Mouse (Mus musculus): ENCODE data around the gene Lrba. TPM values are rescaled to one million over a fixed set of nuclear protein-coding genes. Genes with fewer than 3 reads are reported as not detected.

Lrba gene
- polyA plus RNA-seq, 1 experiment = 13.9 TPM

DNA sequence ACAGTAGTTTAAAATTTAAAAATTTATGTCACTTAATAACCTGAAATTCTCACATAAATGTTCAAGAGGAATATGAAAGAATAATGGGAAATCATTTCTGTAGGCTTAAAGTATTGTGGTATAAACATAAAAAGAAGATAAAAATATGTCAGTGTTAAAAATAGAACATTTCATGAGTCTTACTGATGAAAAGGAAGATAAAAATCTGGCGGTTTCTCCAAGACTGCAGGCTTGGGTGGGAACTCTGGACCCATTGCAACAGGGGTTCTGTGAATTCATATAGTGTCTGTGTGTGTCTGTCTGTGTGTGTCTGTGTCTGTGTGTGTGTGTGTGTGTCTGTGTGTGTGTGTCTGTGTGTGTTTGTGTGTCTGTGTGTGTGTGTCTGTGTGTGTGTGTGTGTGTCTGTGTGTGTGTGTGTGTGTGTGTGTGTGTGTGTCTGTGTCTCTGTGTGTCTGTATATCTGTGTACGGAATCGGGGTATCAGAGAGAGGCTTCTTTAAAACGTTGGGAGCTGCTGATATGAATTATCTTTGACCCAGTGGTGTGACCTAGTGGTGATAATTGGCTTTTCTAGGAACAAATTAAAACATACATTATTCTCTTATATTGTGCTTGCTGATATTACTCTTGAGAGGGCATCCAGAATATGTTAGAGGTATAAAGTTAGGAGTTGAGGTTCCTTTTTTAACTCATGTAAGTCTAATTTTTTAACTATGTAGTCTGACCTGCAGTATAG is 402.7 kb downstream of the Lrba start:
- no peak overlapping the region for H3K4me3 ChIP-seq (ENCODE audit: insufficient read depth, low read length)
- no peak overlapping the region for H3K27ac ChIP-seq (ENCODE audit: insufficient read depth, low read length)
- H3K4me1 ChIP-seq (ENCODE audit: control insufficient read depth, insufficient read depth, low read length) = no peaks in the 10 kb centered on the region
- TF ChIP-seq CTCF (IDR thresholded peaks at IDR 0.05; ENCODE audit: extremely low read depth, insufficient read depth, low read length) (no peak), POLR2A (IDR thresholded peaks at IDR 0.05; ENCODE audit: extremely low read depth, insufficient read depth, low read length) (no peak)

DNA sequence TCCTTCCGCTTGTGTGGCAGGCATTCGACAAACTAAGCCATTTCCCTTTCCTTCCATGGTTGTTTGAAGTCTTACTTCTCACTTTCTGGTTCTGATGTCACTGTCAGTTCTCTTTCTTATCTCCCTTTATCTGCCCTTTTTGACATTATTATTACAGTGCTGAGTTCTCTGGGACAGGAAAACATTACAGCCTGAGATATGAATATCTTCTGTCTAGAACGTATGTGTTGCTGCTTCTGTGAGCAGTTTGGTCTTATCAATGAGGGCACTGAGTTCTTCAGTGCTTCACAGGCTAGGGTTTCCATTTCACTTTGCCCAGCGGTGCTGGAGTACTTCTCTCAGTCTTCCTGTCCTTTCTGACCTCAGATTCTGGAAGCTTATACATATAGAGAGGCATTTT is 404.9 kb downstream of the Lrba start:
- no peaks in the 10 kb centered on the region; the same call in 1 of the 2 replicates for H3K4me1 ChIP-seq (ENCODE audit: control insufficient read depth, insufficient read depth, low read length)
- H3K27ac ChIP-seq (ENCODE audit: insufficient read depth, low read length) = no peak overlapping the region
- H3K4me3 ChIP-seq (ENCODE audit: insufficient read depth, low read length) = no peak overlapping the region
- TF ChIP-seq CTCF (IDR thresholded peaks at IDR 0.05; ENCODE audit: extremely low read depth, insufficient read depth, low read length) (no peak), POLR2A (IDR thresholded peaks at IDR 0.05; ENCODE audit: extremely low read depth, insufficient read depth, low read length) (no peak)

GRCm38 (mm10) chr3:86635464-86635863 is 411.0 kb downstream of the Lrba start:
- H3K4me3 ChIP-seq (ENCODE audit: insufficient read depth, low read length) = no peak overlapping the region
- TF ChIP-seq POLR2A (IDR thresholded peaks at IDR 0.05; ENCODE audit: extremely low read depth, insufficient read depth, low read length) = no peak
- H3K27ac ChIP-seq (ENCODE audit: insufficient read depth, low read length) = no peak overlapping the region
- H3K4me1 ChIP-seq (ENCODE audit: control insufficient read depth, insufficient read depth, low read length) = peaks cover 2% of the 10 kb centered on the region; the same call in 1 of the 2 replicates

GRCm38 (mm10) chr3:86635940-86636339 is 411.5 kb downstream of the Lrba start:
- TF ChIP-seq CTCF (IDR thresholded peaks at IDR 0.05; ENCODE audit: extremely low read depth, insufficient read depth, low read length) (no peak), POLR2A (IDR thresholded peaks at IDR 0.05; ENCODE audit: extremely low read depth, insufficient read depth, low read length) (no peak)
- no peak overlapping the region for H3K4me3 ChIP-seq (ENCODE audit: insufficient read depth, low read length)
- peaks cover 2% of the 10 kb centered on the region; the same call in 1 of the 2 replicates for H3K4me1 ChIP-seq (ENCODE audit: control insufficient read depth, insufficient read depth, low read length)
- H3K27ac ChIP-seq (ENCODE audit: insufficient read depth, low read length) = no peak overlapping the region

DNA sequence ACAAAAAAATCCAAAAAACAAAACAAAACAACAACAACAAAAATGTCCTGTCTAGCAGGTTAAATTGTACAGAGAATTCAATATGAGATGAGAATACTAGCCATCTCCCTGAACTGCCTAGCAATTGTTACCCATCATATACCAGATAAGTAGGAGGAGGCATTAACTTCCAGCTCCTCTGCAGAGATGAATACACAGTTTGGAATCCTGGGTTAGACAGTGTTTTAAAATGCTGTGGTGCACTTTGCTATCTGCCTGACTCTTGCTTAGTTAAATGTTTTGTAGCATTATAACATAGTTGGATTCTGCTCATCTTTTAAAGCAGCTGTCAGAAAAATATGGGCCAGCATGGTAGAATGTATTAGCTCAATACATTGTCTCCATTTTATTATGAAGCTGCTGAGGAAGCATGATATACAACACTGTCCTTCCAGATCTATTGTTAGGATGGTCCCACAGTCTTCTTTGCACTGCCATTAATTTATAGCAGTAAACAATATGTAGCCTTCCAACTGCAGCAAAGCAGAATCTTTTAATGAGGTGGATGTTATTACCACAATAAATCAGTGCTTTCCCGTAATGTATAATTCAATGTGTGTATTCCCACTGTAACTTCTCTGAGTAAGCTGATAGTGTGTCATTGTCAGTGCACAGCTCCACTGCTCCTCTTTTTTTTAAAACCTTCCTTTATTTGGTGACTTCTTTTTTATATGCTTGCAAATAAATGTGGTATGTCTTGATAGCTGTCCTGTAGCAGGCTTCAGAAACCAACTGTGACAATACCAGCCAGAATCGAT is 414.3 kb downstream of the Lrba start:
- Histone ChIP-seq H3K27ac (ENCODE audit: insufficient read depth, low read length) (no peak overlapping the region), H3K4me1 (ENCODE audit: control insufficient read depth, insufficient read depth, low read length) (peaks cover 2% of the 10 kb centered on the region; the same call in 1 of the 2 replicates), H3K4me3 (ENCODE audit: insufficient read depth, low read length) (no peak overlapping the region)
- TF ChIP-seq CTCF (IDR thresholded peaks at IDR 0.05; ENCODE audit: extremely low read depth, insufficient read depth, low read length) = no peak
- no peak for TF ChIP-seq POLR2A (IDR thresholded peaks at IDR 0.05; ENCODE audit: extremely low read depth, insufficient read depth, low read length)

- TF ChIP-seq POLR2A (IDR thresholded peaks at IDR 0.05; ENCODE audit: extremely low read depth, insufficient read depth, low read length) = no peak
- TF ChIP-seq CTCF (IDR thresholded peaks at IDR 0.05; ENCODE audit: extremely low read depth, insufficient read depth, low read length) = no peak
- Histone ChIP-seq H3K4me3 (ENCODE audit: insufficient read depth, low read length) (no peak overlapping the region), H3K4me1 (ENCODE audit: control insufficient read depth, insufficient read depth, low read length) (no peaks in the 10 kb centered on the region), H3K27ac (ENCODE audit: insufficient read depth, low read length) (no peak overlapping the region)
These were observed 416.9 kb downstream of the Lrba start for GRCm38 (mm10) chr3:86641393-86641792.

DNA sequence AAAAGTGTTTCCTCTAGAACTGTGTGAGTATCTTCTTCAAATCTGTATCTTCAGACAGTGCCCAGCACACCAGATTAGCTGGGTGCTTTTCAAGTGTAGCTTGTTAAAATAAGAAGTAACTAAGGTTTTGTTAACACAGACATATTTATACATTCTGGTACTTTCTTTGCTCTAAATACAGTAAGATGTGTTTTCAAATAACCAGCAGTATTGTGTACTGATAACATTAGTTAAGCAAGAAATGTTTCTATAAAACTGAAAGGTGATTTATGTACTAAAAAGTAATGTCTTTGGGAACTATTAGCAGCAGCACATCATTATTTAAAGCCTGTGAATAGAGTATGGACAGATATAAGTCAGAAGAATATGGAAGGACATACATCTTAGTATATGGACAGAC is 417.3 kb downstream of the Lrba start:
- H3K27ac ChIP-seq (ENCODE audit: insufficient read depth, low read length) = no peak overlapping the region

DNA sequence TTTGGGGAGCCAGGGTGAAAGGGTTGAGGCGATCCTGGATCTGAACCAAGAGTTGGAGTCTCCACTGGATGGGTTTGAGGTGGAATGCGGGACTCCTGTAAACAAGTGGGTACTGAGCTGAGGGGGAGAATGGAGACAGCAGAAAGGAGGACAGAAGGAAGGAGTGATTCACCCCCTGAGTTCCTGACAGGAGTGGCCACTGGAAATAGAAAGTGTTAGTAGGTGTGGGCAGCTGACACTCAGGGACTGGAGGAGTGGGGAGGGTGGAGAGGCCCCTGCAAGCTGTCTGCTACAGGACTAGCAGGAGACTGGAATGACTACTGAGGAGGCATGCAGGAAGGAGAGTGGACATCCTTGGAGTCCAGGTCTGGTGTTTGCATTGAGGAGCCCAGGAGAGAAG is 422.3 kb downstream of the Lrba start:
- Histone ChIP-seq H3K4me3 (ENCODE audit: insufficient read depth, low read length) (no peak overlapping the region), H3K27ac (ENCODE audit: insufficient read depth, low read length) (no peak overlapping the region), H3K4me1 (ENCODE audit: control insufficient read depth, insufficient read depth, low read length) (no peaks in the 10 kb centered on the region)
- TF ChIP-seq CTCF (IDR thresholded peaks at IDR 0.05; ENCODE audit: extremely low read depth, insufficient read depth, low read length) = no peak
- TF ChIP-seq POLR2A (IDR thresholded peaks at IDR 0.05; ENCODE audit: extremely low read depth, insufficient read depth, low read length) = no peak

More for the DNA sequence above, 417.3 kb downstream of the Lrba start:
- Histone ChIP-seq H3K4me3 (ENCODE audit: insufficient read depth, low read length) (no peak overlapping the region), H3K4me1 (ENCODE audit: control insufficient read depth, insufficient read depth, low read length) (no peaks in the 10 kb centered on the region)
- TF ChIP-seq CTCF (IDR thresholded peaks at IDR 0.05; ENCODE audit: extremely low read depth, insufficient read depth, low read length) = no peak
- no peak for TF ChIP-seq POLR2A (IDR thresholded peaks at IDR 0.05; ENCODE audit: extremely low read depth, insufficient read depth, low read length)

DNA sequence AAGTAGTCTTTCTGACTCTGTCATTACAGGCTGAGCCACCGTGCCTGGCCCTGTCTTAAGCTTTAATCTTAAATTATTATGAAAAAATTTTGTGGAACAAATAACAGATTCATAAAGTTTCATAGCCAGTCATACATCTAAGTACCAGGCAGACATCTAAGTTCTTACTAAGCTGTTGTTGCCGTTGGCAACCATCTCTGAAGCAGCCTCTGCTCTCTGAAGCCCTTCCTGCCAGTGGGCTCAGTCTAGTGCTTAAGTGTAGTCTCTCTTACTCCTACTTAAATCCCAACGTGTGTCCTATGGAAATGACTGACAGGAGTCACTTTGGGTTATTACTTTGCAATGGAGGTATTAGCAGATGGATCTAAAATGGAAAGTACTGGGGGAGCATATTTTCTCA is 426.5 kb downstream of the Lrba start:
- TF ChIP-seq CTCF (IDR thresholded peaks at IDR 0.05; ENCODE audit: extremely low read depth, insufficient read depth, low read length) = no peak
- no peak for TF ChIP-seq POLR2A (IDR thresholded peaks at IDR 0.05; ENCODE audit: extremely low read depth, insufficient read depth, low read length)
- Histone ChIP-seq H3K4me3 (ENCODE audit: insufficient read depth, low read length) (no peak overlapping the region), H3K27ac (ENCODE audit: insufficient read depth, low read length) (no peak overlapping the region), H3K4me1 (ENCODE audit: control insufficient read depth, insufficient read depth, low read length) (no peaks in the 10 kb centered on the region)

GRCm38 (mm10) chr3:86659326-86659725 is 434.8 kb downstream of the Lrba start:
- Histone ChIP-seq H3K27ac (ENCODE audit: insufficient read depth, low read length) (no peak overlapping the region), H3K4me1 (ENCODE audit: control insufficient read depth, insufficient read depth, low read length) (no peaks in the 10 kb centered on the region), H3K4me3 (ENCODE audit: insufficient read depth, low read length) (no peak overlapping the region)
- TF ChIP-seq CTCF (IDR thresholded peaks at IDR 0.05; ENCODE audit: extremely low read depth, insufficient read depth, low read length) = no peak
- TF ChIP-seq POLR2A (IDR thresholded peaks at IDR 0.05; ENCODE audit: extremely low read depth, insufficient read depth, low read length) = no peak
